Mouse (Mus musculus): ENCODE measurements around the gene Efhd1.

DNA sequence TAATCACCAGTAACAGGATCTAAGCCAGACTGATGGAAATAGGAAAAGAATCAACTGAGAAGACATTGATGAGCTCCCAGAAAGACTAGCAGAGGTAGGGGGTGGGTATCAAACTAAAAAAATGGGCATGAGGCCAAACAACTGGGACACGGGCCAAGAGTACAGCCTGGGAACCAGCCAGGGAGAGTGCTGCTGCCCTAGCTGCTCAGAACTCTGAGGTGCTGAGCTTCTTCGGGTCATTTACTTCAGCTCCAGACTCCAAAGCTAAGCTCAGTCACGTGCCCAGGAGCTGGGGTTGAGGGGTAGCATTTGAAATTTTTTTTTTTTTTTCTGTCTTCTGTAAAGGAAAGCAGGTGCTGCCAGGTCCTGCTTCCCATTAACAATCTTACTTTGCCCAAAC, 52.5 kb downstream of the Efhd1 start:
- TF ChIP-seq CTCF (conservative IDR thresholded peaks at IDR 0.05; ENCODE audit: low read length) (no peak), POU5F1 (IDR thresholded peaks at IDR 0.05; ENCODE audit: borderline replicate concordance, low read length) (no peak)

Measured in E14TG2a.4 (cell line).